Mouse (Mus musculus) stomach, postnatal 0 days (tissue): ENCODE data around the gene Sec22c. TPM values are rescaled to one million over a fixed set of nuclear protein-coding genes. Genes with fewer than 3 reads are reported as not detected.
A peak's percentile ranks its signal among the peaks of the same experiment; 100 is the strongest.

Source experiments
- ATAC-seq: fragments of 200-750 bp; cut with Nextera tagmentation; 2 replicates; pipeline ENCODE4 v1.8.0; 2017; ENCODE audit not compliant: low FRiP score, low TSS enrichment
- DNase-seq: peaks from one replicate; pipeline ENCODE4 v3.0.0-alpha.2; 2016; ENCODE audit warnings: low spot score
- H3K27ac ChIP-seq: fragments of 300-500 bp; sonication (generic); replicated peaks from 2 replicates; pipeline ENCODE4 v1.5.1; 2014; ENCODE audit warnings: mild to moderate bottlenecking, control low read depth
- H3K27me3 ChIP-seq: fragments of 300-500 bp; sonication (generic); 2 replicates; pipeline ENCODE4 v1.6.1; 2014; ENCODE audit warnings: low read length; ENCODE audit not compliant: control insufficient read depth, insufficient read depth
- H3K36me3 ChIP-seq: fragments of 300-500 bp; sonication (generic); 2 replicates; pipeline ENCODE4 v1.6.1; 2014; ENCODE audit warnings: low read length, mixed read lengths; ENCODE audit not compliant: control insufficient read depth, insufficient read depth
- H3K4me1 ChIP-seq: fragments of 300-500 bp; sonication (generic); replicated peaks from 2 replicates; pipeline ENCODE4 v1.6.1; 2014; ENCODE audit warnings: antibody characterized with exemption; ENCODE audit not compliant: control insufficient read depth, insufficient read depth
- H3K4me2 ChIP-seq: fragments of 300-500 bp; sonication (generic); replicated peaks from 2 replicates; pipeline ENCODE4 v1.6.1; 2014; ENCODE audit warnings: low read depth, mild to moderate bottlenecking, control low read depth, moderate library complexity
- H3K4me3 ChIP-seq: fragments of 300-500 bp; sonication (generic); 2 replicates; pipeline ENCODE4 v1.5.1; 2014; ENCODE audit warnings: low read depth, low read length, control low read depth
- H3K9ac ChIP-seq: fragments of 300-500 bp; sonication (generic); 2 replicates; pipeline ENCODE4 v1.6.1; 2014; ENCODE audit warnings: mild to moderate bottlenecking, low read length, control low read depth, mixed read lengths
- H3K9me3 ChIP-seq: fragments of 300-500 bp; sonication (generic); 2 replicates; pipeline ENCODE4 v1.6.1; 2016; ENCODE audit warnings: low read length; ENCODE audit not compliant: control insufficient read depth
- CTCF ChIP-seq: IDR thresholded peaks from 2 replicates; pipeline ENCODE4 v1.5.1; 2016; ENCODE audit warnings: antibody characterized with exemption, low read depth, mild to moderate bottlenecking, moderate library complexity
- EP300 ChIP-seq: optimal IDR thresholded peaks from 2 replicates; pipeline ENCODE3; 2016; ENCODE audit warnings: antibody characterized with exemption
- WGBS: fragments of 180-500 bp; shearing (Covaris S2); extraction: QIAGEN DNeasy Blood & Tissue Kit; methylation state at CpG from one replicate; pipeline ENCODE4 v1.1.7; 2014; 5-methylcytosine and 5-hydroxymethylcytosine counted together
- polyA plus RNA-seq: library from polyadenylated mRNA; unstranded; fragments of >200 nt; fragmentation: Nextera tagmentation; extraction: Ambion mirVana; gene quantifications from 2 replicates; pipeline ENCODE4 v1.2.1, GENCODE M21; 2015

Sec22c gene
- polyA plus RNA-seq, 1 experiment from 2014 or later: 6.8 TPM

- no peaks in the 10 kb centered on the region for H3K36me3 ChIP-seq
- DNase-seq (no peak), ATAC-seq (no peak)
- H3K4me3 ChIP-seq: no peak overlapping the region
- no peak overlapping the region for H3K27ac ChIP-seq
- H3K4me1 ChIP-seq: no peaks in the 10 kb centered on the region
- TF ChIP-seq EP300: no peak
- TF ChIP-seq CTCF: no peak
- no peaks in the 10 kb centered on the region for H3K9me3 ChIP-seq
- no peak overlapping the region for H3K9ac ChIP-seq
- 82% methylated on average over 5 of the region's 5 CpGs for WGBS
- H3K4me2 ChIP-seq: no peak overlapping the region
- no peaks in the 10 kb centered on the region for H3K27me3 ChIP-seq
Measured at GRCm38 (mm10) chr9:121656322-121656721, 49.0 kb downstream of the Sec22c start.

DNA sequence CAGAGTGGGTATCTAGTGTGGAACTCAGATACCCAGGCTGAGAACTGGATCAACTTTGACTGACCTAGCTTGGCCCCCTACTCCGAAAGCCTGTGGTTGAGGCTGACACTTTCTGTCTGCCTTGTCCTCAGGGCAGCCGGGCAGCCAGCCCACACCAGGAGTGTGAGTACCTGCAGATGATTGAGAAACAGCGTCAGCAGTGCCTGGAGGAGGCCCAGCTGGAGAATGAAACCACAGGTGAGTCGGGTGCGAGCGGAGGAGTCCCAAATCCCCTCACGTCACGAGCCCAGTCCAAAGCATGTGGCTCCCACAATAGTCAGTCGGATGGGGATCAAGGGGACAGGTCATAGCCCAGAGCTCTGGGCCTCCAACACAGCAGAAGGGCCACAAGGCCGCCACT lies 51.6 kb downstream of the Sec22c start:
- H3K27ac ChIP-seq: no peak overlapping the region
- H3K9ac ChIP-seq: no peak overlapping the region
- no peaks in the 10 kb centered on the region for H3K36me3 ChIP-seq
- DNase-seq: no peak
- 93% methylated on average over 10 of the region's 10 CpGs for WGBS
- TF ChIP-seq CTCF (no peak), EP300 (no peak)
- ATAC-seq: no peak
- no peak overlapping the region for H3K4me2 ChIP-seq
- H3K9me3 ChIP-seq: no peaks in the 10 kb centered on the region
- no peaks in the 10 kb centered on the region for H3K27me3 ChIP-seq
- no peaks in the 10 kb centered on the region for H3K4me1 ChIP-seq
- H3K4me3 ChIP-seq: no peak overlapping the region

GRCm38 (mm10) chr9:121647026-121647425 lies 58.3 kb downstream of the Sec22c start:
- no peak for ATAC-seq
- 53% methylated on average over 7 of the region's 7 CpGs for WGBS

GRCm38 (mm10) chr9:121644855-121645254 lies 60.4 kb downstream of the Sec22c start:
- no peak overlapping the region for H3K27ac ChIP-seq
- no peaks in the 10 kb centered on the region for H3K36me3 ChIP-seq
- H3K4me1 ChIP-seq: no peaks in the 10 kb centered on the region
- H3K9me3 ChIP-seq: no peaks in the 10 kb centered on the region
- no peak for TF ChIP-seq EP300
- TF ChIP-seq CTCF: no peak
- WGBS: 55% methylated on average over 3 of the region's 3 CpGs
- ATAC-seq: no peak
- H3K4me2 ChIP-seq: no peak overlapping the region
- peaks cover 2% of the 10 kb centered on the region; the same call in 1 of the 2 replicates for H3K27me3 ChIP-seq
- no peak overlapping the region for H3K9ac ChIP-seq
- DNase-seq: no peak
- no peak overlapping the region for H3K4me3 ChIP-seq

More at GRCm38 (mm10) chr9:121647026-121647425, 58.3 kb downstream of the Sec22c start:
- H3K27ac ChIP-seq: no peak overlapping the region
- no peaks in the 10 kb centered on the region for H3K9me3 ChIP-seq
- H3K27me3 ChIP-seq: no peaks in the 10 kb centered on the region; the same call in 1 of the 2 replicates
- H3K4me2 ChIP-seq: no peak overlapping the region
- H3K36me3 ChIP-seq: no peaks in the 10 kb centered on the region
- H3K4me3 ChIP-seq: no peak overlapping the region
- H3K9ac ChIP-seq: no peak overlapping the region
- no peak for DNase-seq
- H3K4me1 ChIP-seq: no peaks in the 10 kb centered on the region
- no peak for TF ChIP-seq CTCF
- peak; percentile 62 for TF ChIP-seq EP300

DNA sequence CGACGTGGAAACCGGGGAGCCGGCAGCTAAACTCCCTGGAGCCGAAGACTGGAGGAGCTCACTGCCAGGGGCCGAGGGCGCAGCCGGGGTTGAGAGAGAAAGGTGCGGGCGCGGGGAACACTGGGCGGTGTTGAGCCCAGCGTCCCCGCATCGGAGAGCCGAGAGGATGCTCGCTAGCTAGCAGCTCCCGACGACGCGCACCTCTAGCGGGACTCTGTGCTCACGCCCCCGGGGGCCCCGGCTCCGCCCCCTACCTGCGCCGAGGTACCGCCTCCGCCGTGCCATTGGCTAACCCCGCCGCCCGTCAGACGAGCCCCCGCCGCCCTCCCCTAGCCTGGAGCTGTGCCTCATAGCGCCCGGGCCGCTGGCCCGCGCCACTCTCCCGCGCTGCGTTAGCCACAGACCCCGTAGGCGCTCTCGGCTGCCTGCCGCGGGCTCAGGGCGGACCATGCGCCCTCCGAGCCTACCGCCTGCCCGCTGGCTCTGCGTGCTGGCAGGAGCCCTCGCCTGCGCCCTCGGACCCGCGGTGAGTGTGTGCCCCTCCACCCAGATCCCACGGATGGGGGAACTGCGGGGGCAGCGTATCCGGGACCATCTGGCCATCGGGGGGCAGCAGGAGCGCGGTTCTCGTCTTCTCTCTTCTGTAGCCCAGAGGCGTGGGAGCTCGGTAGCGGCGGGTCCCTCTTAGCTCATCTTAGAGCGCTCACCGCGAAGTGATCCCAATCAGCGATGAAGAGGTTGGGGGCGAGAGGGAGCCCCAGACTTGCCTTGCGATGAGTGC lies 62.7 kb downstream of the Sec22c start, which contains the start of gene Vipr1:
TSS of gene Vipr1 (plus strand) at position 316 of the 781 bp plus-strand sequence.
- Histone ChIP-seq H3K9me3 (no peaks in the 10 kb centered on the region), H3K4me2 (peak within 1 kb of the TSS; percentile 84), H3K9ac (peak within 1 kb of the TSS; percentile 45), H3K4me1 (no peaks in the 10 kb centered on the region), H3K27me3 (peaks cover 2% of the 10 kb centered on the region; the same call in 1 of the 2 replicates), H3K4me3 (peak within 1 kb of the TSS; percentile 49), H3K36me3 (no peaks in the 10 kb centered on the region), H3K27ac (no peak within 1 kb of the TSS)
- ATAC-seq (peak; percentile 82), DNase-seq (peak; percentile 84)
- TF ChIP-seq CTCF: peak; percentile 48
- TF ChIP-seq EP300: no peak
- WGBS: under 1% methylated on average over 65 of the region's 79 CpGs

DNA sequence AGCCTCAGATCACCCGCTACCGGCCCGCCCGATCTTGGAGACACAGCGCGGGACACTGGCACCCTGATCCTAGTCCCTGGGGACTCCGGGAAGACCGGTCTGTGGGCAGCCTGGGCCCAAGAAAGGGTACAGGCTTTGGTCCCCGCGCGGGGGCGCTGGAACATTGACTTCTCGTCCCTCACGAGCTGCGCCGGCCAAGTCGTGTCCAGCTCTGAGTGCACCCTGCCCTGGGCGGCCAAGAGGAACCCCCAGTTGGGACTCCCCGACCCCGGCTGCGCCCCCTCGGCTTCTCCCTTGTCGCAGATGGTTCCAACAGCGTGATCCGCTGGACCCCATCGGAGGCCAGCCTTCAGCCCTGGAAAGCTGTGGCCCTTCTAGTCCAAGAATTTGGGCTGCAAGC lies 63.3 kb downstream of the Sec22c start, which contains the start of gene Lyzl4:
TSS of gene Lyzl4 (minus strand) at position 96 of the 400 bp plus-strand sequence.
- H3K27me3 ChIP-seq: peaks cover 2% of the 10 kb centered on the region; the same call in 1 of the 2 replicates
- under 1% methylated on average over 26 of the region's 26 CpGs for WGBS
- H3K4me3 ChIP-seq: peak within 1 kb of the TSS; percentile 49
- DNase-seq (peak; percentile 85), ATAC-seq (peak; percentile 69)
- TF ChIP-seq CTCF (peak; percentile 76), EP300 (no peak)
- peak within 1 kb of the TSS; percentile 84 for H3K4me2 ChIP-seq
- H3K9ac ChIP-seq: peak within 1 kb of the TSS; percentile 45
- no peaks in the 10 kb centered on the region for H3K4me1 ChIP-seq
- H3K9me3 ChIP-seq: no peaks in the 10 kb centered on the region
- no peak within 1 kb of the TSS for H3K27ac ChIP-seq
- no peaks in the 10 kb centered on the region for H3K36me3 ChIP-seq
